Mouse (Mus musculus) spleen, adult 18-20 months (tissue): ENCODE data around the gene Apc2.

ENCODE experiments used
- DNase-seq, 2 experiments: peaks; one replicate each; pipeline ENCODE4 v3.0.0; 2022; ENCODE audit warnings: mixed read lengths in 2 of 2

Gene Apc2

DNA sequence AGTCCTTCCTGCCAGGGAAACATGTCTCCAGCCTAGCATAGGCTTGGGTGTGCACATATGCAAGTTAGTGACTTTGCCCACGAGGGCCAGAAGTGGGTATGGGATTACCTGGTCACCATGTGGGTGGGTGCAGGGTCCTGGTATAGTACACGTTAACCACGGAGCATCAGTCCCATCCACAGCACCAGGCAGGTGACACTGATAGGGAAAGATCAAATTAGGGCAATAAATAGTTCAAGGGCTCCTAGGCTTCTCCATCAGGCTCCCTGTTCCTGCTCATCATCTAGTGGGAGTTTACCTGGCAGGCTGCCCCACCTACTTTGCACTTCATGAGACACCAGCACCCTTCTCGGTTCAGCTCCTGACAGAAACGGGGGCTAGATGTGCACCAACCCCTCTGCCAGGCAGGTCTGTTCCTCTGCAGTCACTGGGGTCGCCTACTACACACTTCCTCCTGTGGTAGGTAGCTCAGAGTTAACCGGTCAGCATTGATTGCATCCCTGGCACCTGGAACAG is 931 bp upstream of the Apc2 start:
- DNase-seq, result no peak

- DNase-seq, result no peak
These were observed 1.0 kb downstream of the Apc2 start for GRCm38 (mm10) chr10:80296824-80297223.

DNA sequence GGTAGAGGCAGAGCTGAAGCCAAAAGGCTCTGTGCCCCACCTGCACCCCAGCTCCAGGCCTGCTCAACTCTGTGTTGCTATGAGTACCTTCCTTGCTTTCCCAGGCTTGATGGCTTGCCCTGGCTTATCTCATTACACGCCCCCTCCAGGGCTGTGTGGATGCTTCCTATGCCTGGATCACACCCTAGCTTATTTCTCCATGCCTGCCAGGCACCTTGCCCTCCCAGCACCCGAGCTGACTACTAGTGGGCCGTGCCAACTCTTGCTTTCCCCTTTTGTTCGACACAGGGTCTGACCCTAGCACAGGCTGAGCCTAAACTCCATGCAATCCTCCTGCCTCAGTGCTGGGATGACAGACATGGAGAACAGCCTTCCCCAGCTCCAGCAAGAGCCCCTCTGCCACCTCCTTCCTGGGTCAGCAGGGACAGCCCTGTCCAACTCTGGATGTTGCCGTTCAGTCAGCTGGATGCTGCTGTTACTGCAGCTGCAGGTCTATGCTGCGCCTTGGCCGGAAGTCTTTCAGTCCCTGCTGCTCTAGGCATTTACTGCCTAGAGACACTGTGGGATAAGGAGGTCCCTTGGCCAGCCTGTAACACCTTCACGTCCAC is 1.9 kb downstream of the Apc2 start:
- DNase-seq, result no peak

DNA sequence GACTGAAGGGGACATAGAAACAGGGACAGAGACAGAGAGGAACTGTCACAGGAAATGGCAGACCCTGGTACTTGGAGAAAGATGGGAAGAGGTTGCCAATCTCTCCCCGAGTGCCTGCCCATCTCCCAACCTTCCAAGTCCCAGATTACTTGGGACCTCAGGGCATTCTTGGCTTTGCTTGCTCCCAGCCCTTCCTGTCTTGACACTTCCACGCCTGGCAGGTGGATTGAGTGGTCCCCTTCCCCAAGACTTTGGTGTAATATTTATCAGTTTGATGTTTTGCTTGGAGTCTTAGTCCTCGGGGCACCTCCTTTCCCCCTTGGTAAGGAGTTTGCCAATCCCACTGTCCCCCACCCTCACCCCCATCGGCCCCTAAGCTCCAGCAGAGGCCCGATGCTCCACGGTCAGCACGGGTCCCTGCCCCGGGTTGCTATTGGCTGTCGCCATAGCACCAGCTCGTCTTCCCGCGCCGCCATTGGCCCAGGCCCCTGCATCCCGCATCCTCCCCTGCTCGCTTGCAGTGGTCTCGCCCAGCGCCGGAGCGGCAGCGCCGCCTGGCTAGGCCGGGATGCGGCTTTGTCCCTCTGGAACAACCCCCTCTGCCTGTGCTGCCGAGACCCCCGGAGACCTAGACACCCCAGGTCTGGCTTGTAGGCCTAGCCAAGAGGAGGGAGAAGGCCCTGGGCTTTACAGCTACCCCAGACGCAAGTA is 2.9 kb downstream of the Apc2 start:
- no peak for DNase-seq

DNA sequence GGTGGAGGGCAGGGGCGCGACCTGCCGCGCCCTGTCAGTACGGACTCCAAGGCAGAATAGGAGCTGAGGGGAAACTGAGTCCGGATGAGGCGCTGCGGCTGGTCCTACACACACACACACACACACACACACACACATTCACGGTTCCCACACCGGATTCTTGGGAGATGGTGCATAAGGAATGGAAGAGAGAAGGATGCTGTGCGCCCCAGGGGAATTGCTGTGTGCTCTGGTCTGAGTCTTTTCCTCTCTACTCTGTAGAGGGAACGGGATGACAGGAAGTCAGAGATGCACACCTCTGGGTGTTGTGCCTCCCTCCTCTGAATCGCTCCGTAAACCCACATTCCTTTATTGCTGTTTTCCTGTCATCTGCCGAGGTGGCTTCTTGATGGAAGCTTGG is 3.5 kb downstream of the Apc2 start:
- DNase-seq, result no peak

GRCm38 (mm10) chr10:80299824-80300223 is 4.0 kb downstream of the Apc2 start:
- no peak for DNase-seq

- DNase-seq, result no peak
These were observed 5.0 kb downstream of the Apc2 start for GRCm38 (mm10) chr10:80300672-80301181.

DNA sequence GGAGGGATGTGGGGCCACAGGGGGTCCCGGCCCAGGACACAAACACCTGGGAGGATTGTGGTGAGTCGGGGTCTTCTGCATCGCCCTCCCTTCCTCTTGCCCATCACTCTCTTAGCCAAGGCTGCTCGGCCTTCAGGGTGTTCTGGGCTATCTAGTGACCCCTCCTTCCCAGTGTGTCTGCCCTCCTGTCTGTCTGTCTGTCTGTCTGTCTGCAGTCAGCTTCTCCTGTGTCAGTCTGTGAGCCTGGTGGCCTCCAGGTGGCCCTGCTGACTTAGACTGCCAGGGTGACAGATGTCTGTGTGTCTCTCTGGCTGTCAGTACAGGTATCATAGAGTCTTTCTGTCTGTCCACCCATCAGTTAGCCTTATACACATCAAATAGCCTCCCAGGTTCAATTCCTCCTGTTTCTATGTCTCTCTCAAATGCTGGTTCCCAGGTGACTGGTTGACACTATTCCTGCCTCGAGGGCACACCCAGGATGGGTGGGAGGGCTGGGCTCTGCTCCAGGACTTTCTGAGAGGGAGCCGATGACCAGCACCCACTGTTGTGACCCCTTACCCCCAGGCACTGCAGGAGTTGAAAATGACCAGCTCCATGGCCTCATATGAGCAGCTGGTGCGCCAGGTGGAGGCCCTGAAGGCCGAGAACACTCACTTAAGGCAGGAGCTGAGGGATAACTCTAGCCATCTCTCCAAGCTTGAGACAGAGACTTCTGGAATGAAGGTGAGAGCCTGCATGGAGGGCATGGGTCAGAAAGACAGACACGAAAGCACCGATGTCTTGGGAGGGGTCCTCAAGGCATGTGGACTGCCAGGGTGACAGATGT is 5.7 kb downstream of the Apc2 start:
- DNase-seq, result no peak

DNA sequence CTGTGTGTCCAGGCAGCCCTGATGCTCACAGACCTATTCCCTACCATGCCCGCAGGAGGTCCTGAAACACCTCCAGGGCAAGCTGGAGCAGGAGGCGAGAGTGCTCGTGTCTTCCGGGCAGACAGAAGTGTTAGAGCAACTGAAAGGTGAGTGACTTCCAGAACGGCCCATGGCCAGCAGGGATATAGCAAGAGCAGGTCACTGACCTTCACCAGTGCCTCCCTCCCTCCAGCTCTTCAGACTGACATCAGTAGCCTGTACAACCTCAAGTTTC is 6.2 kb downstream of the Apc2 start:
- no peak for DNase-seq

GRCm38 (mm10) chr10:80302471-80302881 is 6.7 kb downstream of the Apc2 start:
- DNase-seq, result no peak

DNA sequence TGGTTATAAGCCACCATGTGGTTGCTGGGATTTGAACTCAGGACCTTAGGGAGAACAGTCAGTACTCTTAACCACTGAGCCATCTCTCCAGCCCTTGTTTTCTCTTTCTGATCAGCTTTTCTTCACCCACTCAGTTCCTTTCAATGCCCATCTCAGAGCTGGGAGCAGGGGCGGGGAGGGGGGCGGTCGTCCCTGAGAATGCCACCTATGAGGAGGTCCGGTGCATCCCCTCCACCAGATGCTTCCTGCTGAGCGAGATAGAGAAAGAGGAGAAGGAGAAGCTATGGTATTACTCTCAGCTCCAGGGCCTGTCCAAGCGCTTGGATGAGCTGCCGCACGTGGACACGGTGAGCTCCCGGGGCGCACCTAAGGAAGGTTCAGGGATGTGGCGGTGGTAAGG is 8.7 kb downstream of the Apc2 start:
- no peak for DNase-seq

DNA sequence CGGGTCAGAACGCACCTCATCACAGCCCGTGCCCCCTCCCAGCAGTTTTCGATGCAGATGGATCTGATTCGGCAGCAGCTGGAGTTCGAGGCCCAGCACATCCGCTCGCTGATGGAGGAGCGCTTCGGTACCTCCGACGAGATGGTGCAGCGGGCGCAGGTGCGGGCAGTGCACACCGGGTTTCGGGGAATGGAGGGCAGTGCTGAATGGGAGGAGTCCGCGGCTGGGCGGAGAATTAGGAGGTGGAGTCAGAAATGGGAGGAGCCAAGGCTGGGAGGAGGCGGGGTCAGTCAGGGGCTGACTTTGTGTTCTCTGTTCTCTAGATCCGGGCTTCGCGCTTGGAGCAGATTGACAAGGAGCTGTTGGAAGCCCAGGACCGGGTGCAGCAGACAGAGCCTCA is 9.1 kb downstream of the Apc2 start:
- DNase-seq, result peak; percentile 47 to 58

- no peak for DNase-seq
These were observed 15.8 kb downstream of the Apc2 start for GRCm38 (mm10) chr10:80311560-80311959.

DNA sequence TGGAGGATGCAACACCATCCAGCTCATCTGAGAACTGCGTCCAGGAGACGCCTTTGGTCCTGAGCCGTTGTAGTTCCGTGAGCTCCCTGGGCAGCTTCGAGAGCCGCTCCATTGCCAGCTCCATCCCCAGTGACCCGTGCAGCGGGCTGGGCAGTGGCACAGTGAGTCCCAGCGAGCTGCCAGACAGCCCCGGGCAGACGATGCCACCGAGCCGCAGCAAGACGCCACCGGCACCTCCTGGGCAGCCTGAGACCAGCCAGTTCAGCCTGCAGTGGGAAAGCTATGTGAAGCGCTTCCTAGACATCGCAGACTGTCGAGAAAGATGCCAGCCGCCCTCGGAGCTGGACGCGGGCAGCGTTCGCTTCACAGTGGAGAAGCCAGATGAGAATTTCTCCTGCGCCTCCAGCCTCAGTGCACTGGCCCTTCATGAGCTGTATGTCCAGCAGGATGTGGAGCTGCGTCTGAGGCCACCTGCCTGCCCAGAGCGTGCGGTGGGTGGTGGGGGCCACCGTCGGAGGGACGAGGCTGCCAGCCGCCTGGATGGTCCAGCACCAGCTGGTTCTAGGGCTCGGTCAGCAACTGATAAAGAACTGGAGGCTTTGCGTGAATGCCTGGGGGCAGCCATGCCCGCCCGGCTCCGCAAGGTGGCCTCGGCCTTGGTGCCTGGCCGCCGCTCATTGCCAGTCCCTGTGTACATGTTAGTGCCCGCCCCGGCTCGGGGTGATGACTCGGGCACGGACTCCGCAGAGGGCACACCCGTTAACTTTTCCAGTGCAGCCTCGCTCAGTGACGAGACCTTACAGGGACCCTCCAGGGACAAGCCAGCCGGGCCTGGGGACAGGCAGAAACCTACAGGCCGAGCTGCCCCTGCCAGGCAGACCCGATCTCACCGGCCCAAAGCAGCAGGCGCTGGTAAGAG is 17.1 kb downstream of the Apc2 start:
- DNase-seq, result no peak

GRCm38 (mm10) chr10:80313627-80314201 is 17.9 kb downstream of the Apc2 start:
- DNase-seq, result peak; percentile 52 to 66

GRCm38 (mm10) chr10:80314494-80315001 is 18.8 kb downstream of the Apc2 start:
- no peak for DNase-seq

- DNase-seq, result no peak
These were observed 19.5 kb downstream of the Apc2 start for GRCm38 (mm10) chr10:80315315-80315714.

DNA sequence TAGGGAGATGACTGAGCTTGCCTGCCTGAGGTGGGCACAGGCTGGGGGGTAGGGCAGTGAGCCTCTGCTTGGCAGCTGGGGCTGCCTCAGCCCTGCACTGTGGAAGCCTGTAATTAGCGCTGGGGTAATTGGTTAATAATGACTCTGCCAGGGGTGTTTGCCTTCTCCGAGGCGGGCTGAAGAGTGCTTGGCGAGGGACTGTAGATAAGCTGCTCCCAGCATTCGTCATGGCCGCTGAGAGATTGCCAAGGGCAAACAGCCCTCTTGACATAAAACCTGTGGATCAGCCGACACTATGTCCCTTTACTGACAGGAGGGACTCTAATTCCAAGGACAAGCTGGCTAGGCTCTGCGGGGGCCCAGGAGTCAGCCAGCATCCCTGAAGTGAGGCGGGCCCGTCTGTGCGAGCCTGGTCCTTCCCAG is 20.6 kb downstream of the Apc2 start:
- no peak for DNase-seq

DNA sequence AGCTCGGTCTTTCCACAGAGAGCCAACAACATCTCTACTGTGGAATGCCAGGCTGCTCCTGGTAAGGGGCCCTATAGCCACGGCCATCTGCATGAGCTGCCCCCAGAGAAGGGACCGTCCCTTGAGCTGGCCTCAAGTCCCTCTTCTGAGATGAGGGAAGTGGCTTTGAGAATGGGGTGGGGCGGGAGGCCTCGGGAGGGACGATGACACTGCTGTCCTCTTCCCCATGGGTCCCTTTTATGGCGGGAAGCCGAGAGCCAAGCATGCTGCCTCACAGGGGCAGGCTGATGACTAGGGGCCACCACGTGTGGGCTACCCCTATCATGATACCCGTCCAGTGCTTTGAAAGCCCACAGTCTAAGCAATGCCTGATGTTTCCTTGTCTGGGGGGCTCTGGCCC is 21.2 kb downstream of the Apc2 start:
- no peak for DNase-seq

- DNase-seq, result peak; percentile 80 to 87
These were observed 24.6 kb downstream of the Apc2 start, which contains the start of gene 2310011J03Rik for GRCm38 (mm10) chr10:80320340-80320760. 2310011J03Rik (minus strand) TSS chr10:80320537.

- no peak for DNase-seq
These were observed 25.4 kb downstream of the Apc2 start for GRCm38 (mm10) chr10:80321014-80321669.
